Mouse (Mus musculus) WW6 (cell line): ENCODE measurements around the gene Gm17571.

ENCODE experiments used
- DNase-seq: peaks from one replicate; pipeline ENCODE4 v3.0.0-alpha.2; 2013; ENCODE audit warnings: low read depth, low spot score

Gene Gm17571

DNA sequence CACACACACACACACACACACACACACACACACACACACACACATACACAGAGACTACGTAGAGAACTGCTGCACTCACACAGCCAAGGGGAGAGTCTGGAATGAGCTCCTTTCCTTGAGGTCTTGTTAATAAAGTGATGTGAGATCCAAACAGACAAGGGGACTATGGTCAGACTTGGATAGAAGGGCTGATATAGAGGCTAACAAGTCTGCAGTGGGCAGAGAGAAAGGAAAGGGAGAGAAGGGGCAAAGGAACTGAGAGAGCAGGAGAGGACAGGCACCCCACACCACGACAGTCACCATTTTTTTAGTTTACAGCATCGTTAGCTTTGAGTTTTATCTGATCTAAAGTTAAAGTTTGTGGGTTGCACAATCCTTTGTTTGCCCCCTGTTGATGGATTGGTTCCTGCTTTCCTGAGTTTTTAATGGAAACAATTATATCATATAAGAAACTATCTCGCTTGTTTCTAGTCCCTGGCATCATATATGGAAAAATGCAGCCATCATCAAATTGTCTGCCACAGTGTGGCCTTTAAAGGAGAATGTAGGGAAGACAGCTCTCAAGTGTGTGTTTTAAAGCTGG is at the start of gene Gm17571:
Gm17571 (minus strand) TSS at position 51 of the 583 bp plus-strand sequence.
- DNase-seq, result no peak

DNA sequence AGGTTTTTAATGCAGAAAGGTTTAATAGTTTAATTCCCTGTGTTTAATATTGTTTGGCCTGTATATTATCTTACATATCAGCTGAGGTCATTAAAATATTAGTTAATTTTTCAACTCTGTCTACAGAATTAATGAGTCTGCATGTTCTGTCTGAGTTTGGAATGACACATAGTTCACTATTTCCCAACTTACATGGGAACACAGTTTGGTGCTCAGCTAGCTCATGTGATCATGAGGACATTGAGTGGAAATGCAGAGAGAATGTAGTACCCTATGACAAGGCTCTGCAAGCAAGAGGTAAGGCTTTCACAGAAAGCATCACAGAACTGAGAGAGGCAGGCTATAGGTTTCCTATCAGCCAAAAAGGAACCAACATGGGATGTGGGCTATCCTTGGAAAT is 49.0 kb upstream of the Gm17571 start:
- no peak for DNase-seq

DNA sequence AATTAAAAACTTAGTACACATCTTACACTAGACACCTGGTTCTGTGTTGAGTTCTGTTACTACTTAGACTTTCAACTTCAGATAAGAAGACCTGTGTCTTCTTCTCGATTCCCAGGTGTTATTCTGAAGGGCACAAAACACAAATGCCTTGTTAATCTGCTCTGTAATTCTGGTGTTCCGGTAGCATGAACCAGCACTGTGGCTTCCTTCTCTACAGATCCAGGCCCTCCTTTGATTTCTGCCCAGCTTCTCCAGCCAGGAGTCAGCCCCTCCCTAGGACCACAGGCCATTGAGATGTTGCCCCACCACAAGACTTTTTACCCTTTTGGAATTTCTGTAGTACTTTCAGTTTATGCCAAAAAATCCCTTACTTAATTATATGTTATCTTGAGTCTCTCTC is 47.2 kb upstream of the Gm17571 start:
- no peak for DNase-seq

DNA sequence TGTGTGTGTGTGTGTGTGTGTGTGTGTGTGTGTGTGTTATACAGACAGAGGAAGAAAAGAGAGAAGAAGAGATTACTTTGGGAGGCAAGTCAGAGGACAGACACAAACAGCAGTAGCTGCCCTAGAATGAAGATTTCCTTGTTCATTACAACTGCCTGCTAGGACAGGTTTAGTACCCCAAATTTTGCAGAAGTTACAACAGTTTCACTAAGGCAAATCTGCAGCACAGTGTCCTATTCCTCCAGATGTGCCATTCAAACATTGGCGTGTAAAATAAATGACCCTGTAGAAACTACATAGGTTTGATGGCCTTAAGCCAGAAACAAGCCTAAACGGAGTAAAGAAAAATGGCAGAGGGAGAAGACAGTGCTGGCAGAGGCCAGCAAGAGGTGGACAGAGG is 46.3 kb upstream of the Gm17571 start:
- DNase-seq, result no peak

DNA sequence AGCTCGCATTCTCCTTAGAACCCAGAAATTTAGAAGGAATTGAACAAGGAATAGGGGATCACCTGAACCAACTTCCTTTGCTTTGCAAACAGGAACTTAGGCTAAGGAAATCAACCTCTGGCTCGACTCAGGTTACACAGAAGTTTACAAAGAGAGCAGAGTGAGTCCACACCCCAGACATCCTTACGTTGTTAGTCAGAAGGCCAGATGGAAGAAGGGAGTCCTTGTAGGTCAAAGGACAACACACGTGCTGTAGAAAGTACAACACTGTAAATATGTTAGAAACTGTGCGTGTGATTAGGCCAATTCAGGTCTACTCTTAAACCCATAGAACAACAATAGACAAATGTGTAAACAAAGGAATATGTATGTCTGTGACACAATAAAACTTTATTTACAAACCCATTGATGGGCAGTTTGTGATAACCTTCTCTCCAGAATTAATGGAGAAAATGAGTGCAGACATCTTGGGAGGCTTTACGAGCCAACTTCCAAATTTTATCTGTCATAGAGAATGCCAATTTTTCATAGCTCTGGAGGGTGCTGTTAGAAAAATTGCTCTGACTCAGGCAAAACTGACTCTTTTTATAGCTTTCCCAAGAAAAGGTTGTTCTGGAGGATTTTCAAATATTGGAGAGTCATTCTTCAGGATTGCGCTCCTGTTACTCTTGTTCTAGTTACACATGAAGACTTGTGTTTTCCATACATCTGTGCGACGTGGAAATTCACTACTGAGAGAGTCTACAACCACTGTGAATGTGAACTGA is 45.5 kb upstream of the Gm17571 start:
- DNase-seq, result no peak

DNA sequence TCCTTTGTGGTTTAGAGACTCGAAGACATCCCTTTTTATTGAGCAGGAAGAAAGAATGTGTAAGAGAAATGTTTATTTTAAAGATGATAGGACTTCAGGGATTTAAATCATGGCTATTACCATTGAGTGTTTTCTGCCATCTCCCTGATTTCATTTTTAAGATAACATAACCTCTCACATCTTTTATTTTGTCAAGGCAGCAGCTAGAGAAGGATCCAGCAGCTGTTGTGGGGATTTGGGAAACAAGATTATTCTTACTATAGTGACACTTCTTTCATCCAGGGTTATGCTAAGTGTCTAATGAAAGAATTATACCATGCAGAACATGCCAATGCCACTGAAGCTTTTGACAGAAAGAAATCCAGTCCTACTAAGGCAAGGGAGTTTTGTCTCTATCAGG is 44.6 kb upstream of the Gm17571 start:
- no peak for DNase-seq

DNA sequence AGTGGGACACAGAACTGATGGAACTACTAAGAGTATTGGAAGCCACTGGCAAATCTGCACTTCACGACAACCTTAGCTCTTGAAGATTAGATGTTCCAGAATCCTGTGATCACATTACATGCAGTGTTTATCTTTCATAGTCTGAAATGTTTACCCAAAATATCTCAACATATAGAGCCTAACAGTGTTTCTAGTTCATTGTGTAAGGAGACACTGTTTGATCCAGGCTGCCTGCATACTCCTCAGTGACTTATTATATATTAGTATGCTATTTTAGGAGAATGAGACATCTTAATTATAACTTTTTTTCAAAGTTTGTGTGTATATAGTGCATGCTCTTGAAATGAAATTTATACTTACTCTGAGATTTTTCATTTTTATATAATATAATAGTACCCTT is 39.4 kb upstream of the Gm17571 start:
- no peak for DNase-seq

DNA sequence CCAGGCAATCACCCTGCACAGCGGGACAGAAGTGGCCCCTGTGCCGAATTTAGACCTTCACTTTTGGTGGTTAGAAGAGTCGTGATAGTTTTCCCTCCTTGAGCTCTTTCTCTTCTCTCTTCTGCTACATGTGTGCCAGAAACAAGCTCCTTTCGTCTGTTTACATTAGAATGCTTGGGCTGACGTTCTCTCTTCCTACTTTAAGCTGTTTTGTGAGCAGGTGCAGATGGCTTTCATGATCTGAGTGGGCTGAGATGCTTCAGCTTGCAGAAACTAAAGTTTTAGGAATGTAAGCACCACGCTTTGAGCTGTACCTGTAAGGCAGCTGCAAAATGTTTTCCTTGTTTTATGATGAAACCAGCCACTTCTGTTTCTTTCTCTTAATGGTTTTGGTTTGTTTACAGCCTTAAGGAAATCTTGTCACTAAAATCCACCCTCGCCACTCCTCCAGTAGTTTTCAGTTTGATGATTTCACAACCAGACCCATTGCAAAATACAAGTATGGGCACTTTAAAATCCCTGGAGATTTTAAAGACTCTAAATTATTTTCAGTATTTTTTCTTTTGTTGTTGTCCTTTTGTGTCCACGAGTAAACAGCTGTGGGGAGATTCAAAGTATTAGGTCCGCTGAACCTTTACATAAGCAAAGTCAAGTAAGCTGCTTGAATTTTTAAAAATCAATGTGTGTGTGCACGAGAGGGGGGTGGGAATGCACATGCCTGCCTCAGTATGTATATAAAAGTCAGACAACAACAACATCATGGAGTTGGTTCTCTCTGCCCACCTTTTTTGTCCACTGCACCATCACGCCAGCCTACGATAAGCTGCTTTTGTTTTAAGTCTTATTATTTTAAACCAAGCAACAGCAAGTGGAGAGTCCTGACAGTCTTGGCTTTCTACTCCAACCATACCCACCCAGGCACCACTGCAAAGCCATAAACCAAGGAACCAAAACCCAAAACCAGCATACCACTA is 38.0 kb upstream of the Gm17571 start:
- no peak for DNase-seq

DNA sequence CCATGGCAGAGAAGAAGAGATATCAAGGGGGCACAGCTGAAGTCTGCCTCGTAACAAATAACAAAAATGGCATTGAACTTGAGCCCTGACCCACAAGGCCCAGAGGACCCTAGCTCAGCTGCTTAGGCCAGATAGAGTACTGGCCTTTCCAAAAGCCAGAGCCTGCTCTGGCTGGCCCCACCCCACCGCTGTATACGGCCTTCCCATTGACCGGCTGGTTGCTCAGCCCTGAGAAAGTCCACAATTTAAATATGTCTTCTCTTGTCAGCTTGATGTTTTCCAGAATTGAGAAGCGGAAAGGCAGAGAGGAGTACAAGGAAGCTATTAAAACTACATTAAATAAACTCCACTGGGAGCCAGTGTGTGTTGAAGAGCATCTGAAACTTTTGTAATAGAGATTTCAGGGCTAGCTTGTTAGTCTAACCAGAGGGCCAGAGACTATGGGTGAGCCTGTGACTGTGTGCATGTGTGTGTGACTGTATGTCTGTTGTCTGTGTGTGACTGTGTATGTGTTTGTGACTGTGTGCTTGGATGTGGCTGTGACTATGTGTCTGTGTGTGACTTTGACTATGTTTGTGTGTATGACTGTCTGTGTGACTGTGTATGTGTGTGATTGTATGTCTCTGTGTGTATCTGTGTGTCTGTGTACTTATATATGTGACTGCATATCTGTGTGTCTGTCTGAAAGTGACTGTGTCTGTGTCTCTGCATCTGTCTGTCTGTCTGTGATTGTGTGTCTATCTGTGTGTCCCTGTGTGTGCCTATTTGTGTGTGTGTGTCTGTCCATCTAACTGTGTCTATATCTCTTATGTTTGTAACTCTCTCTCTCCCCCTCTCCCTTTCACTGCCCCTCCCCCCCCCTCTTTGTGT is 36.9 kb upstream of the Gm17571 start:
- DNase-seq, result no peak

DNA sequence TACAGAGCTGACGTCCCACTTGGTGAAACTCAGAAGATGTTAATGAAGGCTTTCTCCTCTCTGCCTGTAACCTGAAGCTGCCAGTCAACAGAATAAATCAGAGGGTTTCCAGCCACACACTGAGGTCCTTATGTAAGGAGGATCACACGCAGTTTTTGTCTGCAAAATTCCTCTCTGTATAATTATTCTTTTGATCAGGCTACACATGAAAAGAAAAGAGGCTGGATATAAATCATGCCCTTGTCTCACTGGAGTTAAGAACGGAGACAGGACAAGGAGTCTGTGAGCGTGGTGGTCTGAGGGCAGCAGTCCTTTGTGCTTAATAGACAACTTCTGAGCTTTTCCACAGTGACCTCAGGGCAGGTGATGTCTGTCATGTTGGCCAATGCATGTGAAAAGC is 32.7 kb upstream of the Gm17571 start:
- DNase-seq, result no peak

DNA sequence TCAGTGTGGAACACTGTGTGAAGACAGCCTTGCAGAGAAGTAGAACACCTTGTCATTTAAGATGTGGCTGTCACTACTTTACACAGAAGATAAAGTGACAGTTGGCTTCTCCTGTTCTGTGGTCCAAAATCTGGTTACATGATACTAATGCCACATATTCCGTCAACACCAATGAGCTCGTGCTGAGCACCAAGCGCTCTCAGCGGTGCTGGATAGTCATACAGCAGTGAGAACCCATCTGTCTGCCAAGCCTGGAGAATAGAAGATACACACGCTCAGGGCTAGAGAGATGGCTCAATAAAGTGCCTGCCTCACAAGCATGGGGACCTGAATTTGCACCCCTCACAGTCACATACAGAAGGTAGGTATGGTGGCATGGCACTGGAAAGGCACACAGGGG is 28.4 kb upstream of the Gm17571 start:
- DNase-seq, result no peak

DNA sequence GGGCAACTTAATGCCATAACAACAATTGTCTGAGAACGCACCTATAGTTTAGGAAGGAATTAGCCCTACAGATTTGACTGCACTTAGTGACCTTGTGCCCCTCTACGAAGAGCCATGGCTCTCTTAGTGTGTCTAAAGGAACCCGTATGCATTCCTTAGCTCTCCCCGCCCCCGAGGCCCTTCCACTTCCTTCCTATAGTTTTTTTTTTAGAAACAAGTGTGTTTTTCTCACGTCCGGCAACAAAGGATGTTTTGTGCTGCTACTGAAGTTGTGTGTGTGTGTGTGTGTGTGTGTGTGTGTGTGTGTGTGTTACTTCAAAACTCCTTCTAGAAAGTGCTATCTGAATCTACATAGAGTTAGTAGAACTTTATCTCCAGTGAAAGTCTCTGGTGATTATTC is 23.5 kb upstream of the Gm17571 start:
- no peak for DNase-seq

DNA sequence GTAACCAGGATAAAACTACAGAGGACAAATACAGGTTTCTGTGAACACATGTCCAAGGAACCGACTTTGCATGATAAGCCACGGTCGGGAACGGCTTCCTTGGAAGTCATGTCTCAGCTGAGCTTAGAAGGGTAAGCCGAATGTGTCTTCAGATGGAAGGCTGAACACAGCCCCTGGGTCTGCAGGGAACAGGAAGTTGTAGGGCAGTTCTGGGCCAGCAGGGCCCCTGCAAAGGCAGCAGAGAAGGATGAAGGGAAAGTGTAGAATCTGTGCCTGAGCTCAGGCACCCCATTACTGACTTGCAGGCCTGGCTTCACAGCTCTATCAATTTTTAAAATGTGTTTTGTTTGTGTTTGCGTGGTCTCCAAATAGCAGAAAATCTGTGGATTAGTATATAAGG is 22.2 kb upstream of the Gm17571 start:
- DNase-seq, result no peak

DNA sequence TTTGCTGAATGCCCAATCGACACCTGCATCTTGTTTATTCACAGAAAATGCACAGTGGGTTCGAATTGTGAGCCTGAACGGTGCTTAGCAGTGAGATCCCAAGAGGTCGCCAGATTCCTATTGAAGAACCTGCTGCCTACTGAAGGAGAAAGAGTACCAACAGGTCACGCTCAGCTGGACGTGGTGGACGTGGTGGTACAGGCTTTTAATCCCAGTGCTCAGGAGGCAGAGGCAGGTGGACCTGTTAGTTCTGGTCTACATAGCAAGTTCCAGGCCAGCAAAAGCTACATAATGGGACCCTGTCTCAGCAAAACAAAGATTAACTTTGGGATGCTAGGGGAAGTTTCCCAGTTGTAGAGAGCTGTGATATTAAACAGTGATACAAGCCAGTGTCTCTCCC is 21.2 kb upstream of the Gm17571 start:
- no peak for DNase-seq

DNA sequence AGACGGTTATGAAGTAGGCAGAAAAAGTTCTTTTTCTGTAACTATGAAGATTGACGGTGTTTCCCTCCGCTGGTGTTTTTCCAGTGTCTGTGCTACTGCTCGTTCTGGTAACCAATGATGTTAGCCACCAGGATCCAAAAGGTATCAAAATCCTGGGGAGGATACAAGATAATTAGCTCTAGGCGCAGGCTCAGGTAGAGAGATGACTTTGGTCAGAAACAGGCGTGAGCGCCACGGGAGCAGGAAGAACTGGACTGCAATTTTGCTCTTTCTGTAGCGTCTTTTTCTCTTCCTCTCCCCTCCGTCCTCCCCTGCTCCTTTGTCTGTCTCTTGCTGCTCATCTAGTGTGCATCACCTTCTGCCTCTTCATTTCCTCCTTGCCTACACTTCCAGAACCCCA is 20.3 kb upstream of the Gm17571 start:
- no peak for DNase-seq

DNA sequence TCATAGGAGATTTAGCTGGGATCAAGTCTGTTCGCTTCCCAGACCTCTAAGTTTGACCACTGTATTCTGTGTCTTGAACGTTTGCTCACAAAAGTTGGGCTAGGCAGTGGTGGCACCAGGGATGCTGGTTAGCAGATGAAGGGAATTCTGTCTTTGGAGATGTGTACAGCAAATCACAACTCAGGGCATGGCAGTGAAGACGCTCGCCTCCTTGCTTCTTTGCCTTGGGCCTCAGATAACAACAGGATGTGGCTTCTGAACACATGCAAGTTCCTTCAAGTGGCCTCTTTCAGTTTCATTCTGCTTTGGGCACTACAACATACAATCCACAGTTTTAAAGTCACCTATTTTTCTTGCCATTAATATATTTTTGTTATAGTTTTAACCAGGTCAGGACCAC is 19.8 kb upstream of the Gm17571 start:
- no peak for DNase-seq

DNA sequence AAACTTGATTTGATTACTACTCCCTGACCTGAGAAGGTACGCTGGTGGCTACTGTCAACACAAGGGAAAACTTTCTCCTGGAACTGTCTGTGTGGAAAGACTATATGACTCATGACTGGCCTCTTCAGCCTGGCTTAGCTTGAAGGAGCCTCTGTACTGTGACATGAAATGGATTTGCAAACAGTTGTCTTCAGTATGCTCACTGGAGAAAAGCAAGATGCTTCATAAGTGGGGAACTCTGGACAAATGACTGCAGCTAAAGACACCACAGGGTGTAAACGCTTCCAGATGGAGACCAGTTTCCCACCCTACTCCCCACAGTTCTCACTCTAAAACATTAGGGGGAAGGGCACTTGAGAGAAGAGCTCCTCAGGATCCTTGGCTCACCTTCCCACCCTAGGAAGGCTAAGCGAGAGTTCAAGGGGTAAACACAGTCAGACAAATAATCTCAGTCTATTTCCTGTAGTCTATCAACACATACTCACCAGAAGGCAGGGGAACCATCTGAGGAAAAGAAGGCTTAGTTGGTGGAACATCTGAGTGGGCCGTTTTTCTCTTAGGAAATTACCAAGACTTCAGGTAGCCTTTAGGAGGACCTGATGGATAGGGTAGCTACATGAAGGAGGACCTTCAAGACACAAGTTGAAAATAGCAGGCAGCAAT is 18.9 kb upstream of the Gm17571 start:
- DNase-seq, result no peak

DNA sequence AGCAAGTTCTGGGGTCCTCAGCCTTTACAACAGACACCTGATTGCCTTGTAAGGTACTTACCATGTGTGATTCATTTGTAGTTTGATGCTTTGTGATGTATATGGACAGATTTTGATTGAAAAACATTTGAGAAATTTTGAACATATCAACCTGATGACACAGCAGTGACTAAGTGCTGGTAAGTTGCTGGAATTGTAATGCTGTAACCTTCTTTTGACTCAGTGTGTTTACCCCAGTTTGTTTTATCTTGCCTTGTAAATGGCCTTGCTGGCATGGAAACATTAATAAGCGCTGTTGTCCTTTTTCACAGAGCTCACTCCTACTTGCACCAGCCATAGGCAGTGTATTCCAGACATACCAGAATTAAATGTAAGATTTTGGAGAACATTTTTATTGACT is 14.4 kb upstream of the Gm17571 start:
- no peak for DNase-seq

DNA sequence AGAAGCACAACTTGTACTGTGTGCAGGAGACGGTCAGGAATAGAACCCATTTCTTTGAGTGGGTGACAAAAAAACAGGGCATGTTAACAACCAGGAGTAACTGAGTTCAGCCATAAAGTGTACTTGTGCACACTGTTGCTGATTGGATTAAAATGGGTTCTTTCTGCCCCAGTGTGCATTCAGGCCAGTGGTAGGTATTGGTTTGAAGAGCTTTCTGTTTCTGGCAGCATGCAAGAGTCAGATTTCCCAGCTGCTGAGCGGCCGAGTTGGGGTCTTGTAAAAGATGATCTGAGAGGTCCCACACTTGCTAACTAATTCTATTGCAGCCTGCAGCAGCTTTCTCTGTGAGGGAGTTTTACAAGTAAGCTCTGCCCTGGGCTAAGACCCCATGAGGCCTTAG is 13.5 kb upstream of the Gm17571 start:
- DNase-seq, result no peak

DNA sequence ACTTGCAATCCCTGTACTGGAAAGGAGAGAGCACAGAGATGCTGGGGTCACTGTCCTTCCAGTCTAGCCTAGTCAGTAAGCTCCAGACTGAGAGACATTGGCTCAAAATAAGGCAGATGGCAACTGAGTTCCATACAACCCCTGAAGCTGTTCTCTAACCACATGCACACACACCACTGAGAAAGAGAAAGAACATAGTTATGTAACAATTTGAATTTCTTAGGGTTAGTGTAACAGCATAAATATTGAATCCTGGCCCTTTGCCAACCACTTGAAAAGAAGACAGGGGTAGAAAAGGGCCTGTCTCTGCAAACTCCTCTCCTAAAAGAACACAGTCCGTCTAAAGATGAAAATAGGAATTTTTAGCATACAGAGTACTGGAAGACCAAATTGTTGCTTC is 12.8 kb upstream of the Gm17571 start:
- no peak for DNase-seq

DNA sequence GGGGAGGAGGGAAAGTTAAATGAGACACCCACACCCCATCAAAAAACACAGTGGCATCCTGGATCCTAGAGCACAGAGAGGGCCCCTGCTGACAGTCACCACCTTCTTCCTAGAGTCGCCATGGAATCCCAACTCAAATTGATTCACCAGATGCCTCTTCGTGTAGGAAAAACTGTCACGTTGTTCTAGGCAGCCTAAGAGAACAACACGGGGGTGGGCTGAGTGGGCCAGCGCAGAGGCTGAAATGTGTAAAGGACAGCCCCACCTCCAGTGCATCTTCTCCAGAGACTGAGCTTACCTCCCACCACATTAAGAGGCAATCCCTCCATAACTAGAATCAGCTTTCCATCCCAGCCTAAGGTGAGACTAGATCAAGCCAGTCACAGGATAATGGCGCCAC is 11.2 kb upstream of the Gm17571 start:
- no peak for DNase-seq
